Mouse (Mus musculus) liver, embryonic 14.5 days (tissue): Measurements from ENCODE around the gene Kmt2a.

Experiments used
- CTCF ChIP-seq: IDR thresholded peaks from 2 replicates; pipeline ENCODE4 v1.5.1; 2016; ENCODE audit warnings: antibody characterized with exemption, low read depth, control low read depth
- EP300 ChIP-seq: IDR thresholded peaks from 2 replicates; pipeline ENCODE4 v1.6.1; 2016; ENCODE audit warnings: antibody characterized with exemption, low read depth

- TF ChIP-seq CTCF (no peak), EP300 (peak; percentile 34; the same call in 1 of the 2 replicates)
Observed at GRCm38 (mm10) chr9:44881221-44881871, at the start of gene Kmt2a.
